Mouse (Mus musculus): ENCODE results near the gene Zfp526. TPM values are rescaled to one million over a fixed set of nuclear protein-coding genes. Genes with fewer than 3 reads are reported as not detected.

Zfp526 gene
- polyA plus RNA-seq, 1 experiment from 2014 or later = 2.2 TPM

DNA sequence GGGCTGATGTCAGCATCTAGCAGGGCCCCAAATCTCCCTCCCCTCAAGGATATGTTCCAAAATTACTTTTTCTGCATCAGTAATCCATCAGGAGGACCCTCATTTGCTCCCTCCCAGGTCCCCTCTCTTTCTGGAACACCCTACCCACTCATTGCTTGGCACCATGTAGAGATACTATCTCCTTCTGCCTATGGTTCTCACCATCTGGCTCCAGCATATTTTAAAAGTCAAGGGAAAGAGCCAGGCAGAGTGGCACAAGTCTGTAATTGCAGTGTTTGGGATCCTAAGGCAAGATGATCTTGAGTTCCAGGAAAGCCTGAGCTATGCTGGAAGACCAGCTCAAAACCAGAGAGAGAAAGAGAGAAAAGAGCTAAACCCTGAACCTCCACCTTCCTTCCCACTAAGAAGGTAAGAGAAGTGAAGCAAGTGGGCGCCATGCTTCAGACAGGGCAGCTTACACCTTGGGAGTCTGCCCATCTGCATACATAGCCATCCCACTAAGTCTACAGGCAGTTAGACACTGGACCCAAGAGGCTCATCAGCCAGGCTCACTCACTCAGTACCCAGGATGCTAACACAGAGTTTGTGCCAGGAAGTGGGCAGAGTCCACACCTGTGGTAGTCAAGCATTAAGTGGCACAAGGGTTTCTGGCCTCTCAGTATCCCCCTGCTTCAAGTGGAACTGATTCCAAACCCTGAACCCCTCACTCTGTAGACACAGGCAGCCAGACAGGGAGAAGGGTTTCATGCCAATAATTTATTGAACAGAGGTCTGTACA, 6.5 kb downstream of the Zfp526 start:
- ATAC-seq (no peak), DNase-seq (ENCODE audit: low spot score) (no peak)
- H3K27ac ChIP-seq (ENCODE audit: low read length) = no peak overlapping the region
- TF ChIP-seq CTCF (IDR thresholded peaks at IDR 0.05) (no peak), EP300 (IDR thresholded peaks at IDR 0.05) (no peak)
- 93% methylated on average over 1 of the region's 1 CpGs for WGBS
- H3K36me3 ChIP-seq (ENCODE audit: insufficient read depth, low read length) = peaks cover 51% of the 10 kb centered on the region
- no peak overlapping the region for H3K4me2 ChIP-seq (replicated peaks; ENCODE audit: low read depth, low read length)
- H3K9ac ChIP-seq (replicated peaks; ENCODE audit: low read depth) = no peak overlapping the region
- H3K4me3 ChIP-seq (ENCODE audit: low read depth, low read length) = no peak overlapping the region
- no peaks in the 10 kb centered on the region for H3K9me3 ChIP-seq (ENCODE audit: low read length)
- H3K27me3 ChIP-seq (replicated peaks; ENCODE audit: insufficient read depth, low read length) = no peaks in the 10 kb centered on the region
- H3K4me1 ChIP-seq (ENCODE audit: insufficient read depth, low read depth, low read length) = no peaks in the 10 kb centered on the region

DNA sequence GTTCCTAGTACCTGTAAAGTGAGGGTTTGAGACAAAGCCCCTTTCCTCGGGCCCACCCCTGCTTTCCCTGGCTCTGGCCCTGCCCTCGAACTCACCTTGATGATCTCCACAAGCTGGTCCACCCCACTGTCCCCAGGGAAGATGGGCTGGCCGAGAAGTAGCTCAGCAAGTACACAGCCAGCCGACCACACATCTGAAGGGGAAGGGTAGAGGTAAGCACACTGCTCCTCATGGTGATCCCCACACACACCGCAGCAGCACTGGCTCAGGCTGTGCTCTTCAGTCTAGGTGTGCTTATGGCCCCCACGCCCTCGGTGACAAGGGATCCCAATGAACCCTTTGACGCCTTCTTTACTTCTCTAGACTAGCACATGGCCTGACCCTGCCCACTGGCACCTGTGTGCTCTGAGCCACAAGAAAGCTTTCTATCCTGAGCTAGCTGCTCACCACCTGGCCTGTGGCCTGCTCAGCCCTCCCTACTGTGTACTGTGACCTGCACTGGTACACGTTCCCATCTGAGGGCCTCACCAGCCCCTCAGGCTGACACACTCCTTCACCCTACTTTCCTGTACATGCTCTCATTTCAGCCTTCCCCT, 9.6 kb downstream of the Zfp526 start:
- TF ChIP-seq EP300 (IDR thresholded peaks at IDR 0.05) = no peak
- TF ChIP-seq CTCF (IDR thresholded peaks at IDR 0.05) = no peak
- Histone ChIP-seq H3K36me3 (ENCODE audit: insufficient read depth, low read length) (peaks cover 42% of the 10 kb centered on the region), H3K27me3 (replicated peaks; ENCODE audit: insufficient read depth, low read length) (no peaks in the 10 kb centered on the region), H3K4me1 (ENCODE audit: insufficient read depth, low read depth, low read length) (peaks cover 5% of the 10 kb centered on the region), H3K9ac (replicated peaks; ENCODE audit: low read depth) (no peak overlapping the region), H3K4me3 (ENCODE audit: low read depth, low read length) (no peak overlapping the region), H3K4me2 (replicated peaks; ENCODE audit: low read depth, low read length) (no peak overlapping the region), H3K27ac (ENCODE audit: low read length) (no peak overlapping the region), H3K9me3 (ENCODE audit: low read length) (no peaks in the 10 kb centered on the region)
- no peak for DNase-seq (ENCODE audit: low spot score)
- 86% methylated on average over 9 of the region's 9 CpGs for WGBS
- no peak for ATAC-seq

DNA sequence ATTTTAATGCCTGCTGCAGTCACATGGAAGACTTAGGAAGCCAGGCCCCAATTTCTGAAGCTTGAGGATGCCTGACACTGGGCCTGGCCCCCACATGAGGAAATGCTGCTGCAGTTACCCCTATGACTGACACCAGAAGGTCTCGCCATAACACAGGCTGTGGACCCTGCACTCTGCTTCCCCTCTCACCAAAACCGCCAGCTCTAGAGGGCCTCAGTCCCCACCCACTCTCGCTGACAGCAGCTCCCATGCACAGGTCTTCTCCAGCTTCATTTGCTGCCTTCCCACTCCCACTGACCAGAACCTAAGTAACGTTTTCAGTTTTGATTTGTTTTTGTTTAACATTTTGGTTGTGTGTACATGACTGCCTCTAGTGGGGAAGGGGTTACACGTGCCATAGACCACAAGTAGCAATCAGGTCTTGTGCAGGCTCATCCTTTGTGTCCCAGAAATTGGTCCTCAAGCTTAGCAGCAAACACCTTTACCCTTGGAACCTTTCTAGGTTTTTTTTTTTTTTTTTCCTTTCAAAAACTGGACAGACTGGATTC, 10.9 kb downstream of the Zfp526 start:
- 41% methylated on average over 5 of the region's 5 CpGs for WGBS
- no peaks in the 10 kb centered on the region for H3K27me3 ChIP-seq (replicated peaks; ENCODE audit: insufficient read depth, low read length)
- no peak overlapping the region for H3K4me2 ChIP-seq (replicated peaks; ENCODE audit: low read depth, low read length)
- no peaks in the 10 kb centered on the region for H3K9me3 ChIP-seq (ENCODE audit: low read length)
- DNase-seq (ENCODE audit: low spot score) (no peak), ATAC-seq (no peak)
- TF ChIP-seq EP300 (IDR thresholded peaks at IDR 0.05) = no peak
- peak; percentile 31 for TF ChIP-seq CTCF (IDR thresholded peaks at IDR 0.05)
- no peak overlapping the region for H3K4me3 ChIP-seq (ENCODE audit: low read depth, low read length)
- H3K27ac ChIP-seq (ENCODE audit: low read length) = no peak overlapping the region
- peaks cover 7% of the 10 kb centered on the region for H3K4me1 ChIP-seq (ENCODE audit: insufficient read depth, low read depth, low read length)
- no peak overlapping the region for H3K9ac ChIP-seq (replicated peaks; ENCODE audit: low read depth)
- peaks cover 30% of the 10 kb centered on the region for H3K36me3 ChIP-seq (ENCODE audit: insufficient read depth, low read length)

DNA sequence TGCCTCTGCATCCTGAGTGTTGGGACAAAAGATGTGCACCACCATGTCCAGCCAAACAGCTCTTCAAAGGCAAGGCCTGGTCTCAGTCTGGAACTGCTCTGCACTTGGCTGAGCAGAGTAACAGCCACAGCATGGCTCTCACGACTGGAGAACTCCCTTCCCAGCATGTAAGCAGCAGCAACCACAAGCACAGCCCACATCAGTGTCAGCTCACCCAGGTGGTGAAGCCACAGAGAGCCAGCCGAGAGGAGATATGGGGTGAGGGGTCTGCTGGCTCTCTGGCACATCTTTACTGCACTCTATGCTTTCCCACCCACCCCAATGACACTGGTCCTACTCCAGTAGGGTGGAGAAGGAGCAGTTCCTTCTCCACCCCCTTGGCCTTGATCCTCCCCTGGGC, 11.8 kb downstream of the Zfp526 start:
- TF ChIP-seq CTCF (IDR thresholded peaks at IDR 0.05) (no peak), EP300 (IDR thresholded peaks at IDR 0.05) (no peak)
- H3K36me3 ChIP-seq (ENCODE audit: insufficient read depth, low read length) = peaks cover 23% of the 10 kb centered on the region
- no peak overlapping the region for H3K4me2 ChIP-seq (replicated peaks; ENCODE audit: low read depth, low read length)
- peaks cover 7% of the 10 kb centered on the region for H3K4me1 ChIP-seq (ENCODE audit: insufficient read depth, low read depth, low read length)
- DNase-seq (ENCODE audit: low spot score) (no peak), ATAC-seq (no peak)
- no peaks in the 10 kb centered on the region for H3K27me3 ChIP-seq (replicated peaks; ENCODE audit: insufficient read depth, low read length)
- no peak overlapping the region for H3K4me3 ChIP-seq (ENCODE audit: low read depth, low read length)
- WGBS = 86% methylated on average over 2 of the region's 2 CpGs
- H3K9ac ChIP-seq (replicated peaks; ENCODE audit: low read depth) = no peak overlapping the region
- H3K27ac ChIP-seq (ENCODE audit: low read length) = no peak overlapping the region
- no peaks in the 10 kb centered on the region for H3K9me3 ChIP-seq (ENCODE audit: low read length)

DNA sequence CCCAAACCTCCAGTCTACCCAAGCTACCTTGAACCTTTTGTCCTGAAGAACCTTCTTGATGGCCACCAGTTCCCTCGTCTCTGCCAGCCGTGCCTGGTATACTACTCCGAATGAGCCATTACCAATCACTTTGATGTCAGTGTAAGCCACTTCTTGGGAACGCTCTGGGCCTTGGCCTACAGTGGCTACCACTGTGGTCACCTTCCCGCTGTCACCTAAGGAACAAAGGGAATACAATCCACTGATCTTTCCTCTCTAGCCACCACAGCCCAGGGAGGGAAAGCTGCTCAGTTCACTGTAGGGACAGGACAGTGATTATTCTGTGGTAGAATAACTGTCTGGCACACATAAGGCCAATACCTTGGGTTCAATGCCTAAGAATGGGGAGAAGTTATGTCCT, 14.3 kb downstream of the Zfp526 start:
- no peak overlapping the region for H3K9ac ChIP-seq (replicated peaks; ENCODE audit: low read depth)
- 85% methylated on average over 5 of the region's 5 CpGs for WGBS

DNA sequence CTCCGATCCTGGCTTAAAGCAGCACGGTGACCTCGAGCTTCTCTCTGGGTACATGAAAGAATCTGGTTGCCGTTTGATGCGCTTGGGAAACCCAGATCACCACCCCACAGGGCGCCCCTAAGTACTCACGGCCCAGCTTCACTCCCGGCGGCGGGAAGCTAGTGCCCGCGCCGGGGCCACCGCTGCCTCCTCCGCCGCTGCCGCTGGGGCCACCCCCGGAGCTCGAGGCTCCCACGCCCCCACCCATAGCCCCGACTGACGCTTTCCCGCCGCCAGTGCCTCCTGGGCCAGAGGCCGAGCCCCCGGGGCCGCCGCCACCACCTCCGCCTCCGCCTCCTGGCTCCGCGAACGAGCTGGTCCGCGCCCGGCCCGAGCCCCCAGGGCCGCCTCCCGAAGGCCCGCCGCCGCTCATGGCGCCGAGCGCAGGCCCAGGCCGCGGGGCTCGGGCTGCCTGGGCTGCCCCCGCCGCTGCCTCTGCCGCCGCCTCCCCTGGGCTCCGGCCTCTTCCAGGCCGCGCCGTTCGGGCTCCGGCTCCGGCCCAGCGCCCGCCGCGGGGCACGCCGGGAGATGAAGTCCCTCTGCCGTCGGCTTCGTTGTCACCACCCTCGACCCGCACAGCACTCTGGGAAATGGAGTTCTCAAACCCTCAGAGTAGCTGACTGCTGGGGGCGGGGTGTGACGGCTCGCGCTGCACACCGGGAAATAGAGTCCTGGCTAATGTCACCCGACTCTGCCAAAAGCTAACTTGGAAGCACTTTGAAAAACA, 16.2 kb downstream of the Zfp526 start, which contains the start of gene Gsk3a:
TSS of gene Gsk3a (minus strand) at position 603 of the 766 bp plus-strand sequence.
- H3K9me3 ChIP-seq (ENCODE audit: low read length) = no peaks in the 10 kb centered on the region
- no peaks in the 10 kb centered on the region; the same call in 1 of the 2 replicates for H3K36me3 ChIP-seq (ENCODE audit: insufficient read depth, low read length)
- ATAC-seq (peak; percentile 87), DNase-seq (ENCODE audit: low spot score) (peak; percentile 98)
- under 1% methylated on average over 42 of the region's 76 CpGs for WGBS
- peak within 1 kb of the TSS; percentile 97 for H3K9ac ChIP-seq (replicated peaks; ENCODE audit: low read depth)
- TF ChIP-seq EP300 (IDR thresholded peaks at IDR 0.05) (no peak), CTCF (IDR thresholded peaks at IDR 0.05) (no peak)
- H3K4me3 ChIP-seq (ENCODE audit: low read depth, low read length) = peak within 1 kb of the TSS; percentile 98
- H3K4me1 ChIP-seq (ENCODE audit: insufficient read depth, low read depth, low read length) = peaks cover 7% of the 10 kb centered on the region
- H3K4me2 ChIP-seq (replicated peaks; ENCODE audit: low read depth, low read length) = peak within 1 kb of the TSS; percentile 75
- H3K27me3 ChIP-seq (replicated peaks; ENCODE audit: insufficient read depth, low read length) = no peaks in the 10 kb centered on the region
- peak within 1 kb of the TSS; percentile 82 for H3K27ac ChIP-seq (ENCODE audit: low read length)

More for the DNA sequence above, 14.3 kb downstream of the Zfp526 start:
- no peak for ATAC-seq
- Histone ChIP-seq H3K27ac (ENCODE audit: low read length) (no peak overlapping the region), H3K4me3 (ENCODE audit: low read depth, low read length) (no peak overlapping the region), H3K27me3 (replicated peaks; ENCODE audit: insufficient read depth, low read length) (no peaks in the 10 kb centered on the region), H3K9me3 (ENCODE audit: low read length) (no peaks in the 10 kb centered on the region), H3K4me2 (replicated peaks; ENCODE audit: low read depth, low read length) (no peak overlapping the region), H3K4me1 (ENCODE audit: insufficient read depth, low read depth, low read length) (peaks cover 7% of the 10 kb centered on the region), H3K36me3 (ENCODE audit: insufficient read depth, low read length) (peaks cover 5% of the 10 kb centered on the region)
- no peak for TF ChIP-seq EP300 (IDR thresholded peaks at IDR 0.05)
- no peak for TF ChIP-seq CTCF (IDR thresholded peaks at IDR 0.05)
- no peak for DNase-seq (ENCODE audit: low spot score)

All from lung, postnatal 0 days (tissue).